Mouse (Mus musculus): ENCODE results near the gene Rnf10. TPM values are rescaled to one million over a fixed set of nuclear protein-coding genes. Genes with fewer than 3 reads are reported as not detected.

Rnf10 gene
- polyA plus RNA-seq, 1 experiment from 2014 or later = 98.5 TPM

- no peak for DNase-seq (ENCODE audit: low spot score)
These were observed 38.2 kb downstream of the Rnf10 start for GRCm38 (mm10) chr5:115234519-115234918.

GRCm38 (mm10) chr5:115233031-115233780, 39.5 kb downstream of the Rnf10 start:
- no peak overlapping the region for H3K9ac ChIP-seq (replicated peaks; ENCODE audit: low read depth)
- H3K27me3 ChIP-seq (replicated peaks; ENCODE audit: insufficient read depth, low read length) = no peaks in the 10 kb centered on the region
- no peaks in the 10 kb centered on the region for H3K36me3 ChIP-seq (ENCODE audit: insufficient read depth, low read length)
- H3K4me3 ChIP-seq (ENCODE audit: low read depth, low read length) = no peak overlapping the region
- H3K27ac ChIP-seq (ENCODE audit: low read length) = no peak overlapping the region
- no peak for TF ChIP-seq EP300 (IDR thresholded peaks at IDR 0.05)
- TF ChIP-seq CTCF (IDR thresholded peaks at IDR 0.05) = 0 out of 2 replicates have a peak, but pooled peaks have one; percentile 9
- H3K4me2 ChIP-seq (replicated peaks; ENCODE audit: low read depth, low read length) = no peak overlapping the region
- ATAC-seq (no peak), DNase-seq (ENCODE audit: low spot score) (no peak)
- no peaks in the 10 kb centered on the region for H3K9me3 ChIP-seq (ENCODE audit: low read length)
- WGBS = 86% methylated on average over 14 of the region's 14 CpGs
- no peaks in the 10 kb centered on the region for H3K4me1 ChIP-seq (ENCODE audit: insufficient read depth, low read depth, low read length)

More at GRCm38 (mm10) chr5:115234519-115234918, 38.2 kb downstream of the Rnf10 start:
- H3K4me1 ChIP-seq (ENCODE audit: insufficient read depth, low read depth, low read length) = peaks cover 7% of the 10 kb centered on the region; the same call in 1 of the 2 replicates
- H3K9ac ChIP-seq (replicated peaks; ENCODE audit: low read depth) = no peak overlapping the region
- H3K36me3 ChIP-seq (ENCODE audit: insufficient read depth, low read length) = no peaks in the 10 kb centered on the region
- TF ChIP-seq CTCF (IDR thresholded peaks at IDR 0.05) (no peak), EP300 (IDR thresholded peaks at IDR 0.05) (no peak)
- no peaks in the 10 kb centered on the region for H3K27me3 ChIP-seq (replicated peaks; ENCODE audit: insufficient read depth, low read length)
- no peak overlapping the region for H3K4me2 ChIP-seq (replicated peaks; ENCODE audit: low read depth, low read length)
- H3K9me3 ChIP-seq (ENCODE audit: low read length) = no peaks in the 10 kb centered on the region
- WGBS = 76% methylated on average over 6 of the region's 6 CpGs
- H3K4me3 ChIP-seq (ENCODE audit: low read depth, low read length) = no peak overlapping the region
- no peak overlapping the region for H3K27ac ChIP-seq (ENCODE audit: low read length)
- no peak for ATAC-seq

GRCm38 (mm10) chr5:115232516-115232915, 40.2 kb downstream of the Rnf10 start:
- DNase-seq (ENCODE audit: low spot score) (no peak), ATAC-seq (no peak)
- Histone ChIP-seq H3K27me3 (replicated peaks; ENCODE audit: insufficient read depth, low read length) (no peaks in the 10 kb centered on the region), H3K9me3 (ENCODE audit: low read length) (no peaks in the 10 kb centered on the region), H3K4me3 (ENCODE audit: low read depth, low read length) (no peak overlapping the region), H3K9ac (replicated peaks; ENCODE audit: low read depth) (no peak overlapping the region), H3K4me1 (ENCODE audit: insufficient read depth, low read depth, low read length) (no peaks in the 10 kb centered on the region), H3K27ac (ENCODE audit: low read length) (no peak overlapping the region), H3K4me2 (replicated peaks; ENCODE audit: low read depth, low read length) (no peak overlapping the region), H3K36me3 (ENCODE audit: insufficient read depth, low read length) (no peaks in the 10 kb centered on the region)
- WGBS = 54% methylated on average over 6 of the region's 6 CpGs
- no peak for TF ChIP-seq CTCF (IDR thresholded peaks at IDR 0.05)
- TF ChIP-seq EP300 (IDR thresholded peaks at IDR 0.05) = no peak

GRCm38 (mm10) chr5:115231552-115232120, 41.1 kb downstream of the Rnf10 start:
- ATAC-seq (no peak), DNase-seq (ENCODE audit: low spot score) (no peak)
- Histone ChIP-seq H3K9me3 (ENCODE audit: low read length) (no peaks in the 10 kb centered on the region), H3K27me3 (replicated peaks; ENCODE audit: insufficient read depth, low read length) (no peaks in the 10 kb centered on the region), H3K9ac (replicated peaks; ENCODE audit: low read depth) (no peak overlapping the region), H3K27ac (ENCODE audit: low read length) (no peak overlapping the region), H3K4me2 (replicated peaks; ENCODE audit: low read depth, low read length) (no peak overlapping the region), H3K36me3 (ENCODE audit: insufficient read depth, low read length) (no peaks in the 10 kb centered on the region), H3K4me3 (ENCODE audit: low read depth, low read length) (no peak overlapping the region), H3K4me1 (ENCODE audit: insufficient read depth, low read depth, low read length) (no peaks in the 10 kb centered on the region)
- no peak for TF ChIP-seq EP300 (IDR thresholded peaks at IDR 0.05)
- TF ChIP-seq CTCF (IDR thresholded peaks at IDR 0.05) = no peak
- 32% methylated on average over 16 of the region's 16 CpGs for whole genome bisulfite sequencing

- WGBS = 62% methylated on average over 15 of the region's 15 CpGs
- no peak overlapping the region for H3K4me3 ChIP-seq (ENCODE audit: low read depth, low read length)
- TF ChIP-seq EP300 (IDR thresholded peaks at IDR 0.05) = no peak
- TF ChIP-seq CTCF (IDR thresholded peaks at IDR 0.05) = no peak
- no peak overlapping the region for H3K4me2 ChIP-seq (replicated peaks; ENCODE audit: low read depth, low read length)
- no peak overlapping the region for H3K27ac ChIP-seq (ENCODE audit: low read length)
- no peaks in the 10 kb centered on the region for H3K4me1 ChIP-seq (ENCODE audit: insufficient read depth, low read depth, low read length)
- no peak overlapping the region for H3K9ac ChIP-seq (replicated peaks; ENCODE audit: low read depth)
- H3K27me3 ChIP-seq (replicated peaks; ENCODE audit: insufficient read depth, low read length) = no peaks in the 10 kb centered on the region
- H3K36me3 ChIP-seq (ENCODE audit: insufficient read depth, low read length) = no peaks in the 10 kb centered on the region
- DNase-seq (ENCODE audit: low spot score) = no peak
- H3K9me3 ChIP-seq (ENCODE audit: low read length) = no peaks in the 10 kb centered on the region
- no peak for ATAC-seq
These were observed 41.7 kb downstream of the Rnf10 start for GRCm38 (mm10) chr5:115230830-115231551.

- Histone ChIP-seq H3K9ac (replicated peaks; ENCODE audit: low read depth) (no peak overlapping the region), H3K27ac (ENCODE audit: low read length) (no peak overlapping the region), H3K27me3 (replicated peaks; ENCODE audit: insufficient read depth, low read length) (no peaks in the 10 kb centered on the region), H3K4me1 (ENCODE audit: insufficient read depth, low read depth, low read length) (no peaks in the 10 kb centered on the region), H3K9me3 (ENCODE audit: low read length) (no peaks in the 10 kb centered on the region; the same call in 1 of the 2 replicates), H3K4me3 (ENCODE audit: low read depth, low read length) (no peak overlapping the region), H3K36me3 (ENCODE audit: insufficient read depth, low read length) (no peaks in the 10 kb centered on the region), H3K4me2 (replicated peaks; ENCODE audit: low read depth, low read length) (no peak overlapping the region)
- 83% methylated on average over 3 of the region's 3 CpGs for WGBS
- DNase-seq (ENCODE audit: low spot score) (no peak), ATAC-seq (no peak)
- peak; percentile 20 for TF ChIP-seq CTCF (IDR thresholded peaks at IDR 0.05)
- TF ChIP-seq EP300 (IDR thresholded peaks at IDR 0.05) = no peak
These were observed 50.2 kb downstream of the Rnf10 start for GRCm38 (mm10) chr5:115222485-115222884.

Data from lung, postnatal 0 days (tissue).